Mouse (Mus musculus): Measurements from ENCODE around the gene Cat.

DNA sequence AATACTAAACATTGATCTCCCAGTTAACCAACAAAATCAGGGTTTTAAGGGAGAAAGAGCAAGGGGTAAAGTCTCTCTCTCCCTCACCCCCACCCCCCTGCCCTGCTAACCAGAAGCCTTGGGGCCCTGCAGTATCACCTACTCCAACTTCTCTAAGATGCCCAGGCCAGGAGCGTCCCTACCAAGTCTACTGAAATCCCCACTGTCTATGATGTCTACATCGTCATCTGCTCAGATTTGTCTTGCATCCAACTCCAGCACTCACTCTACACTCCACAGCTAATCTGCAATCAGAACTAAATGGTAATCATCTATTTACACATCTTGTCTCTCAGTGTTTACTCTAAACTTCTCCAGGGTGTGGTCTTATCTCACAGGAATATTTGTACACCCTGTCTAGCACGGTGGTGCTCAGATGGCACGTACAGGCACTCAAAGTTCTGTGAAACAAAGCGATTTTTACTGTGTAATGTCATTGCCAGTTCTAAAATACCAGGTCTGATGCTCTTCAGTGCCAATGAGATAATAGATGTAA lies 907 bp downstream of the Cat start:
- TF ChIP-seq CTCF (IDR thresholded peaks at IDR 0.05; ENCODE audit: low read depth, low read length), result no peak
- TF ChIP-seq EP300 (IDR thresholded peaks at IDR 0.05; ENCODE audit: insufficient read depth, low read depth, low read length), result no peak

Measured in ES-Bruce4 (cell line).